Mouse (Mus musculus): Measurements from ENCODE around the gene Map2k4.

The Map2k4 gene

GRCm38 (mm10) chr11:65704861-65705260, 83.2 kb downstream of the Map2k4 start:
- DNase-seq, result no peak

GRCm38 (mm10) chr11:65678824-65679402, 109.2 kb downstream of the Map2k4 start:
- no peak for DNase-seq

- no peak for DNase-seq
Measured at GRCm38 (mm10) chr11:65667348-65667969, 120.6 kb downstream of the Map2k4 start.

GRCm38 (mm10) chr11:65664903-65665302, 123.2 kb downstream of the Map2k4 start:
- DNase-seq, result no peak

GRCm38 (mm10) chr11:65661790-65662522, 126.1 kb downstream of the Map2k4 start:
- no peak for DNase-seq

GRCm38 (mm10) chr11:65653932-65654331, 134.2 kb downstream of the Map2k4 start:
- no peak for DNase-seq

- DNase-seq, result no peak
Measured at GRCm38 (mm10) chr11:65651426-65651825, 136.7 kb downstream of the Map2k4 start.

- DNase-seq, result no peak
Measured at GRCm38 (mm10) chr11:65649956-65650715, 138.0 kb downstream of the Map2k4 start.

GRCm38 (mm10) chr11:65649469-65649868, 138.6 kb downstream of the Map2k4 start:
- DNase-seq, result no peak

- no peak for DNase-seq
Measured at GRCm38 (mm10) chr11:65646314-65646713, 141.8 kb downstream of the Map2k4 start.

GRCm38 (mm10) chr11:65644539-65644938, 143.6 kb downstream of the Map2k4 start:
- DNase-seq, result no peak

- DNase-seq, result no peak
Measured at GRCm38 (mm10) chr11:65640261-65640660, 147.8 kb downstream of the Map2k4 start.
